Mouse (Mus musculus): ENCODE results near the gene Arhgef15.

The Arhgef15 gene

GRCm38 (mm10) chr11:68924749-68925148 lies 32.5 kb downstream of the Arhgef15 start:
- DNase-seq (ENCODE audit: low read depth, low spot score), result no peak

GRCm38 (mm10) chr11:68923191-68923590 lies 34.1 kb downstream of the Arhgef15 start:
- DNase-seq (ENCODE audit: low read depth, low spot score), result no peak

DNA sequence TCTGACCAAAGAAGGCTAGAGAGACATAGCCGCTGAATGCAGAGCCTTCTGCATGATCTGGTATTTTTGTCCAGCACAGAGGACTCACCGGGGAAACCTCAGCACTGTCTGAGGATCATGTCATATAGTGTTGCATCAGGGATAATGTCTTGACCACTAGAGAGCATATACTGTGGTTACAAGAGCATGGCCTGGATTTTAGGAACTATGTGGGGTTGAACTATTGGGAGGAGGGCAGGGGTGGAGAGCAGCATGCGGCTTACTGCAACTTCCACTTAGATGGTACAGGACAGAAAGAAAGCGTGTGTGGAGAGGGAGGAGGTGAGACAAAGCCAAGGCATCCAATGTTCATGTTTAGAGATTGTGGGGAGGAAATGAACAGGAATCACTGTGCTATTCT lies 42.7 kb downstream of the Arhgef15 start:
- DNase-seq (ENCODE audit: low read depth, low spot score), result no peak

DNA sequence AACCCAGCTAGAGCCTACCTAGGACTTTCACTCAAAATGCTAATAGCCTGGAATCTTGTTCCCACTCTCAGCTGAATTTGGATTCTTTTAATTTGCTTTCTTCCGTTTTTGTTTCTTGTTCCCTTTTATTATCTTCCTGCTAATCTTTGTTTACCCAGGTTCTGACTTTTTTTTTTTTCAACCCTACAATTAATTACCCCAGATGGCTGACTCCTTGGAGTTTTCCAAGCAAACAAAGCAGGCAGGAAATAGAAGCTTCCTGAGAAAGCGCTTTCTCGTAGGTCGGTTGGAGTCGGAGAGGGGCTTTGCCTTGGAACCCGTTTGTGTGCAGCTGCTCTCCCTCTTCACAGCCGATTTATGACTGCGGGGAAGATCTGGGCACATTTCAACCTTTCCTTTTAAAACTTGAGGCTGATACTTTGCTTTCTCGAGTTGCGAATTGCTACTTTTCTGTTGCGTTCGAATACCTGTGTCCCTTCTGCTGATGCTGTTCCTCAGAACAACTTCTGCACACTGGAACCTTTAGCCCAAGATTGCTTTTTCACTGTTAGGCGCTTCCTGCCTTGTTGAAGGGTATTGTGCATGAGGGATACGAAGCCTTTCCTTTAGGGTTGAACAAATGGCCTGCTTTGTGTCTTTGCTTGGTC lies 45.6 kb downstream of the Arhgef15 start:
- DNase-seq (ENCODE audit: low read depth, low spot score), result peak; percentile 12

- no peak for DNase-seq (ENCODE audit: low read depth, low spot score)
Measured at GRCm38 (mm10) chr11:68908846-68909503, 48.3 kb downstream of the Arhgef15 start.

DNA sequence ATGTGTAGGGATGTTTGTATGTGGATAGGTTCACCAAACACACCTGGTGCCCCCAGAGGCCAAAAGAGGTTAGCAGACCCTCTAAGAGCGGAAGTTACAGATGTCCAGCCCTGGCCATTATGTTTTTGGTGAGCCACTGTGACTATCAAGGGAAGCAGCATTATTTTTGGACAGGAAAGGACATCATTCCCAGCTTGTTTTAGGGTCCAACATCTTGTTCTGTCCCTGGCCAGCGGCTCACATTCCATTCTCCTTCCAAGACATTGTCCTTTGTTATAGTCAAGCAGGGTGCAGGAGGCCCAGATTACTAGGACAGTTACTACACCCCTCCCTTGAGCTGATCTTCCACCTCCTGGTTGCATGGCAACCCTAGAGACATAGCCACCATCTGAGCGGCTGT lies 50.0 kb downstream of the Arhgef15 start:
- DNase-seq (ENCODE audit: low read depth, low spot score), result no peak

GRCm38 (mm10) chr11:68906461-68906790 lies 50.9 kb downstream of the Arhgef15 start:
- peak; percentile 28 for DNase-seq (ENCODE audit: low read depth, low spot score)

DNA sequence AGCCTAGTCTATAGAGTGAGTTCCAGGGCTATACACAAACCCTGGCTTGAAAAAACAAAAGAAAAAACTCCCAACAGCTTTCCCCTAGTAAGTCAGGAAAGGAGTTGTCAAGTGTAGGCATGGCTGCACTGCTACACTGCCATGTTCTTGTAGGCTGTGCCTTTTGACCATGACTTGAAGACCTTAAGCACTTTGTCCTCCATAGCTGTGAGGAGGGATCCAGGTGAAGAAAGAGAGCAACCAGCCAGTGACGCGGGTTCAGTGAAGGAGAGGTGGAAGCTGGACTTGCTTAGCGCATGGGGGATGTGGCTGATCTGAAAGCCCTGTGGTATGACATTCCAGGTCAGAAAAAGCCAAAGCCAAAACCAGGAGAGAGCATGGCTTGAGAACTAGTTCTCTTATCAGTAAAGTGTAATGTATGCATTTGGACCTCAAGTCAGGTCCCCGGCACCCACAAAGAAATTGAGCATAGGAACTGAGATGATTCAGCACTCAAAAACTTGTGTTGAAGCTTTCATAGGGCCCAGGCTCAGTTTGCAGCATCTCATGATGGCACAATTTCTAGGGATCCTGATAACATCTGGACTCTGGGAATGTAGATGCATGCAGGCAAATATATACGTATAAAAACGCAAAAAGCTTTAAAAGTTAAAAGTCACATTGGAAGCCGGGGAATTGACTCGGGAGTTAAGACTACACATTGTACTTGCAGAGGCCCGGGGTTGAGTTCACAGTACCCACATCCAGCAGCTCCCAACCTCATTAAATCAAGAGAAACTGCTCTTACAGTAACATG lies 51.4 kb downstream of the Arhgef15 start:
- no peak for DNase-seq (ENCODE audit: low read depth, low spot score)

GRCm38 (mm10) chr11:68905138-68905531 lies 52.1 kb downstream of the Arhgef15 start:
- no peak for DNase-seq (ENCODE audit: low read depth, low spot score)

DNA sequence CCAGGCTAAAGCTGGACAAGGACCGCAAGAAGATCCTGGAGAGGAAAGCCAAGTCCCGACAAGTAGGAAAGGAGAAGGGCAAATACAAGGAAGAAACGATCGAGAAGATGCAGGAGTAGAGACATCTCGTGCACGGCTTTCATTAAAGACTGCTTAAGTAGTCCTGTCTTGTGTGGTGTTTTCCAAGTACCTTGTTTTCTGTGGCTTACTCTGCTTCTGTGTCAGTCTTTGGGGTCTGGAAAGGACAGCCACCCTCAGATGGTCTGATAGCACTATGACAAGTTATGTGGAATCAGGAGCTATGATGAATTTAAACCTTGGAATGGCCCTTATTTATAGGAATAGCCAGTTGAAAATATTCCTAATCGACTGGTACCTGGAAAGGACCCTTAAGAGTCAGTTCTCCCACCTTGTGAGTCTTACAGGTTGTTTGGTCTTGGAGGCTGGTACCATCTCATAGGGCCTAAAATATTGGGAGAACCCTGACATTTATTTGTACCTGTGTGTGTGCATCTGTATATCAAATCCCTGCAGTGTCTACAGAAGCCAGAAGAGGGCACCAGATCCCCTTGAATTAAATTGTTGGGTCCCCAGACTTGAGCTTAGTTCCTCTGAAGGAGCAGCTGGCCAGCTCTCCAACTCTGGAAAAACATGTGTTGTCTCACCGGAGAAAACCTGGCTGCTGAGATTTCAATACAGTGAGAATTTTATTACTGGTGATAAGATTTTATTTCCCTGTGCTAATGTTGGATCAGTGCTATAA lies 52.7 kb downstream of the Arhgef15 start:
- peak; percentile 86 for DNase-seq (ENCODE audit: low read depth, low spot score)

GRCm38 (mm10) chr11:68903775-68904174 lies 53.5 kb downstream of the Arhgef15 start:
- no peak for DNase-seq (ENCODE audit: low read depth, low spot score)

GRCm38 (mm10) chr11:68902823-68903222 lies 54.5 kb downstream of the Arhgef15 start:
- DNase-seq (ENCODE audit: low read depth, low spot score), result no peak

GRCm38 (mm10) chr11:68902367-68902766 lies 54.9 kb downstream of the Arhgef15 start:
- DNase-seq (ENCODE audit: low read depth, low spot score), result no peak

GRCm38 (mm10) chr11:68902047-68902364 lies 55.3 kb downstream of the Arhgef15 start:
- DNase-seq (ENCODE audit: low read depth, low spot score), result no peak

- peak; percentile 99 for DNase-seq (ENCODE audit: low read depth, low spot score)
Measured at GRCm38 (mm10) chr11:68901351-68902046, 55.8 kb downstream of the Arhgef15 start, which contains the start of gene Rpl26. Gene Rpl26 (plus strand): TSS chr11:68901583.

GRCm38 (mm10) chr11:68900519-68901350 lies 56.5 kb downstream of the Arhgef15 start:
- no peak for DNase-seq (ENCODE audit: low read depth, low spot score)

DNA sequence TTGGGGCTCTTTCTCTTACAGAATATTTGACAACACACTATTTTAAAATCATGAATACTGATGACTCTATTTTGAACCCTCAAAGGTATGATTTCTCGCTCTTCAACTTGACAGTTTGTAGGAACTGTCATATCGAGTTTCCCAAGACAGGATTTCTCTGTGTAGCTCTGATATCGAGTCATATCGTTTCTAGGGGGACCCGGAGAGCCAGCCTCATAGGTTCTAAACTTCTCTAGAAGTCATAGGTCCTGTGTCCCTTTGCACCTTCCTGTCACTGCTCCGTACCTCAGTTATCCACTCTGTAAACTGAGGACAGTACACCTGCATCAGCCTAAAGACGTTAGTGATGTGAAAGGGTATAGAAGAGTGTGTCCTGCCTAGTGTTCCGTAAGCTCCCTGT lies 57.5 kb downstream of the Arhgef15 start:
- peak; percentile 12 for DNase-seq (ENCODE audit: low read depth, low spot score)

DNA sequence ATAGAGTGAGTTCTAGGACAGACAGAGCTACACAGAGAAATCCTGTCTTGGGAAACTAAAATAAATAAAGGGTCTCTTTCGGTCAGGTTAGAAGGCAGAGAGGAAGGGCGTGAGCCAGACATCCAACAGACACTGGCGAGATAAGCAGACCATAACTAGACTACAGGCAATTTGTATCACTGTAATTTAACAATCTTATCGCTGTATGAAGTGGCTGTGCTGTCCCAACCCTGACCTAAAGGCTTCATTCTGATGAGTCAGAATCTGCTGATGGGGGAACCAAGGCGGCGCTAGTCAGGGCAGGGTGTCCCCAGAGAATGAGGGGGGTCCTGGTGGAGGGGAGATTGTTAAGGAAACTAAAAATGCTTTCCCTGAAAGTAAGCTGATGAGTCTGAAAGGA lies 58.5 kb downstream of the Arhgef15 start:
- no peak for DNase-seq (ENCODE audit: low read depth, low spot score)

- no peak for DNase-seq (ENCODE audit: low read depth, low spot score)
Measured at GRCm38 (mm10) chr11:68897838-68898237, 59.4 kb downstream of the Arhgef15 start.

DNA sequence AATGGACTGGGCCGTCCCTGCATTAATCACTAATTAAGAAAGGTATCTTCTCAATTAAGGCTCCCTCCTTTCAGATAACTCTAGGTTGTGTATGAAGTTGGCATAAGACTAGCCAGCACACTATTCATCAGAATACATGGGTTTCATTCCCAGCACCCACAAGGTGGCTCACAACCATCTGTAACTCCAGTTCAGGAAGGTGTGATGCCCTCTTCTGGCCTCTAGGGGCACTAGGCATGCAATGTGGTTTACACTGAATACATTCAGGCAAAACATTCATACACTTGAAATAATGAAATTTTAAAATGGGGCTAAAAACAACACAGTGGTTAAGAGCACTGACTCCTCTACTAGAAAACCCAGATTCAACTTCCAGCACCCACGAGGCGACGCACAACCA lies 60.2 kb downstream of the Arhgef15 start:
- peak; percentile 61 for DNase-seq (ENCODE audit: low read depth, low spot score)

DNA sequence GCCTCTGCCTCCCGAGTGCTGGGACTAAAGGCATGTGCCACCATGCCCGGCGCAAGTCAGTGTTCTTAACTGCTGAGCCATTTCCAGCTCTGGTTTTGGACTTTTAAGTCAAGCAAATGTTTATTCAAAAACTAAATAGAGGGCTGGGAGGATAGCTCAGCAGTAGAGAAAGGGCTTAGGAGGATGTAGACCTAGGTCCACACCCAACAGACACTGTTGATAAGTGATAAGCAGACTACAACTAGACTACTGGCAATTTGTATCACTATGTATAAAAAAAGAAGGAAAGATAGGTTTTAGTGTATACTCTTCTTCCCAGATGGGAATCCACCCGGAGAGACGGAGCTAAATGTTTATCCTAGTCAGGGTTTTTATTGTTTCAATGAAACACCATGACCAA lies 61.0 kb downstream of the Arhgef15 start:
- no peak for DNase-seq (ENCODE audit: low read depth, low spot score)

Data from brain, adult 2 months (tissue).